Comparison of ENCODE assay signal across 8 mouse cellular contexts in the genomic region with DNA sequence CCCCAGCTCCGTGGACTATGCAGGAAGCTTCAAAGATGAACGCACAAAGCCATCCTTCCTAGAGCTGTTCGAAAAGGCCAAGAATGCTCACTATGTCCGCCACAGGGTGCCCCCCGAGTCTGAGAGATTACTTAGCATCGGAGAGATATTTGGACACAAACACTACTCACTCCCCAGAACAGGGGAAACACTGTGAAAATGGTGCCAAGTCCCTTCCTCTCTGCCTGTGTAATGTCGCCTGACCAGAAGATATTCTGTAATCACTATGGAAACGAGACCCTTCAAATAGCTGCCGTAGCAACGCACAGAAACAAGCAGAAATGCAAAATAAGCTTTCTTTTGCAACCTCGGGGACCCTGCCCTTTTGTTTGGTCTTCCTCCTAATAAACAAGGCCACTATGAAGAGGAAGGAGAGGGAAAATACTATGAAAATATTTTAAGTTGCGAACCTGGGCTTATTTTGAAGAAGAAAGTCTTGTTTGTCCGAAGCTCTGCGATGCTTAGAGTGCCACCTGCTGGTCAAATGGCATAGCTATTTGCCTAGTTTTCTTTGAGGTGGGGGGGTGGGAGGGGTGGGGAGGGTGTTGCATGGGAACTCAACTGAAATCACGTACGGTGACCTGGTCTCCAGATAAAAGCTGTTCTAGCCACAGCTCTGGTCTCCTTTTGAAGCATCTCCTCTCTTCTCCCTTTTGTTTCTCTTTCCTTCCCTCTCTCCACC. TPM values are rescaled to one million over a fixed set of nuclear protein-coding genes. Genes with fewer than 3 reads are reported as not detected.
A peak's percentile ranks its signal among the peaks of the same experiment; 100 is the strongest.
DNase-seq lines count a peak whose midpoint lies in the region; ATAC-seq and TF ChIP-seq lines count a peak whose summit lies in the region.

No protein-coding gene starts in this region.

- no peaks in the 10 kb centered on the region for H3K27me3 ChIP-seq in cerebellum, adult 2 months (ENCODE audit: control insufficient read depth, insufficient read depth, low read length)
- H3K27me3 ChIP-seq in forebrain, postnatal 0 days (ENCODE audit: insufficient read depth, low read length) = no peaks in the 10 kb centered on the region
- H3K27me3 ChIP-seq in limb, embryonic 10.5 days (ENCODE audit: low read depth, poor library complexity, severe bottlenecking) = 0 out of 2 replicates have a peak, but pooled peaks cover 3% of the 10 kb centered on the region

- H3K27ac ChIP-seq in cerebellum, adult 2 months (ENCODE audit: insufficient read depth, low read length) = no peak overlapping the region
- H3K27ac ChIP-seq in forebrain, postnatal 0 days (ENCODE audit: low read depth, low read length) = peak overlapping the region; percentile 78
- H3K27ac ChIP-seq in limb, embryonic 10.5 days = no peak overlapping the region

- H3K9ac ChIP-seq in forebrain, postnatal 0 days = peak overlapping the region; percentile 43; the same call in 1 of the 2 replicates

- H3K4me1 ChIP-seq in cerebellum, adult 2 months (ENCODE audit: control insufficient read depth, insufficient read depth, low read length) = no peaks in the 10 kb centered on the region
- peaks cover 12% of the 10 kb centered on the region for H3K4me1 ChIP-seq in forebrain, postnatal 0 days (ENCODE audit: insufficient read depth)
- no peaks in the 10 kb centered on the region for H3K4me1 ChIP-seq in limb, embryonic 10.5 days

- peak; percentile 49 for DNase-seq in urinary bladder, postnatal 14 days (ENCODE audit: low spot score)
- no peak for DNase-seq in urinary bladder, postnatal 4 days (ENCODE audit: low spot score in 2 of 2)
- peak; percentile 59 to 64 for DNase-seq in cerebellum, adult 2 months
- peak; percentile 86 for DNase-seq in forebrain, postnatal 0 days
- DNase-seq in induced T-regulatory cell, adult 2 months (ENCODE audit: low read depth) = peak; percentile 66
- DNase-seq in limb, embryonic 10.5 days (ENCODE audit: low spot score) = peak; percentile 64
- peak; percentile 51 for DNase-seq in neural tube, embryonic 10.5 days (ENCODE audit: extremely low spot score, low spot score)

- H3K9me3 ChIP-seq in forebrain, postnatal 0 days (ENCODE audit: low read length) = no peaks in the 10 kb centered on the region
- no peaks in the 10 kb centered on the region for H3K9me3 ChIP-seq in limb, embryonic 10.5 days (replicated peaks)

- TF ChIP-seq POLR2A in cerebellum, adult 2 months (IDR thresholded peaks at IDR 0.05; ENCODE audit: borderline replicate concordance, insufficient read depth, low read length) = no peak

- ATAC-seq in forebrain, postnatal 0 days = peak; percentile 87
- no peak for ATAC-seq in monocyte, adult 5-6 weeks (replicated peaks; ENCODE audit: insufficient number of reproducible peaks, low FRiP score, low TSS enrichment, poor library complexity, severe bottlenecking)

- peak overlapping the region; percentile 62 for H3K4me3 ChIP-seq in cerebellum, adult 2 months (replicated peaks; ENCODE audit: insufficient read depth, low read depth, low read length)
- peak overlapping the region; percentile 35 for H3K4me3 ChIP-seq in forebrain, postnatal 0 days (ENCODE audit: low read depth, low read length)
- no peak overlapping the region for H3K4me3 ChIP-seq in limb, embryonic 10.5 days

- WGBS in cerebellum, adult 2 months = 3% methylated on average over 16 of the region's 16 CpGs
- 9% methylated on average over 16 of the region's 16 CpGs for WGBS in forebrain, postnatal 0 days
- 64% methylated on average over 16 of the region's 16 CpGs for WGBS in limb, embryonic 10.5 days

- peak; percentile 45; the same call in 1 of the 2 replicates for TF ChIP-seq CTCF in cerebellum, adult 2 months (IDR thresholded peaks at IDR 0.05; ENCODE audit: borderline replicate concordance, insufficient read depth, low read depth, low read length)
- peak; percentile 72 for TF ChIP-seq CTCF in forebrain, postnatal 0 days (IDR thresholded peaks at IDR 0.05; ENCODE audit: low read depth)

- H3K4me2 ChIP-seq in forebrain, postnatal 0 days (ENCODE audit: low read depth) = peak overlapping the region; percentile 51

- no peaks in the 10 kb centered on the region for H3K36me3 ChIP-seq in forebrain, postnatal 0 days (ENCODE audit: insufficient read depth)
- no peaks in the 10 kb centered on the region for H3K36me3 ChIP-seq in limb, embryonic 10.5 days

RNA-seq across cellular contexts. Expression of a gene that starts 5.7 kb away (rescaled TPM):
- polyA plus RNA-seq in cerebellum, adult 2 months (2012; rRNA removed) = 37.7 and 41.1 TPM in 2 replicates
- total RNA-seq in forebrain, postnatal 0 days (2014; rRNA removed) = 6.8 and 8.3 TPM in 2 replicates
- polyA plus RNA-seq in forebrain, postnatal 0 days (2015; fragmentation: Nextera tagmentation; extraction: Ambion mirVana) = 0.97 and 1.5 TPM in 2 replicates
- polyA plus RNA-seq in limb, embryonic 10.5 days (2016; fragmentation: Nextera tagmentation; extraction: Ambion mirVana) = not detected in 2 replicates
- total RNA-seq in monocyte, adult 5-6 weeks (2017) = not detected in 3 replicates

RNA-seq across cellular contexts. Expression of a gene that starts 34.9 kb away (rescaled TPM):
- 14.4 and 15.8 TPM in 2 replicates for polyA plus RNA-seq in cerebellum, adult 2 months (2012; rRNA removed)
- total RNA-seq in forebrain, postnatal 0 days (2014; rRNA removed) = 20.9 and 30.0 TPM in 2 replicates
- 19.2 and 29.0 TPM in 2 replicates for polyA plus RNA-seq in forebrain, postnatal 0 days (2015; fragmentation: Nextera tagmentation; extraction: Ambion mirVana)
- polyA plus RNA-seq in limb, embryonic 10.5 days (2016; fragmentation: Nextera tagmentation; extraction: Ambion mirVana) = 16.3 and 18.2 TPM in 2 replicates
- total RNA-seq in monocyte, adult 5-6 weeks (2017) = 2.3 to 5.8 TPM (median 4.1 TPM) in 3 replicates

Comparison
In these comparisons a context has a peak if more than half of its experiments do, and no peak if none do; other contexts are left out.
1. DNase-seq: peak in urinary bladder, postnatal 14 days (single experiment), cerebellum, adult 2 months (2 of 2), forebrain, postnatal 0 days (single experiment), induced T-regulatory cell, adult 2 months (single experiment), limb, embryonic 10.5 days (single experiment) and neural tube, embryonic 10.5 days (single experiment); none in urinary bladder, postnatal 4 days (0 of 2).
2. RNA of a gene that starts 5.7 kb away (polyA plus RNA-seq): 37.7 to 41.1 TPM in cerebellum, adult 2 months; 0.97 to 1.5 TPM in forebrain, postnatal 0 days and not detected in limb, embryonic 10.5 days; every median in the first group is over 10 times any median in the second.